Mouse (Mus musculus): ENCODE data around the gene Rps29. TPM values are rescaled to one million over a fixed set of nuclear protein-coding genes. Genes with fewer than 3 reads are reported as not detected.
A peak's percentile ranks its signal among the peaks of the same experiment; 100 is the strongest.
"Not testable (repeated sequence)": the region's sequence is repeated elsewhere in the genome, so short reads cannot be mapped to it uniquely, and the experiment has no call there.

Gene Rps29
- 1,025 and 1,436 TPM in 2 replicates for polyA plus RNA-seq (2011; ENCODE audit: insufficient read depth, insufficient read length, low replicate concordance, missing spikeins)

- not testable (repeated sequence) for H3K4me1 ChIP-seq (ENCODE audit: control insufficient read depth, insufficient read depth, low read length)
- peak; percentile 61 for TF ChIP-seq POLR2A (IDR thresholded peaks at IDR 0.05; ENCODE audit: borderline replicate concordance, control insufficient read depth, low read depth, low read length)
- Histone ChIP-seq H3K4me3 (replicated peaks; ENCODE audit: control insufficient read depth, low read depth, low read length) (peak within 1 kb of the TSS; percentile 93), H3K27ac (ENCODE audit: control insufficient read depth, insufficient read depth, low read depth, low read length, poor library complexity) (peak within 1 kb of the TSS; percentile 93)
- under 1% methylated on average over 58 of the region's 68 CpGs for WGBS
Measured at GRCm38 (mm10) chr12:69158765-69159577, at the start of gene Rps29. Gene Rps29 (minus strand): TSS chr12:69159186.

GRCm38 (mm10) chr12:69208520-69208919 lies 49.5 kb upstream of the Rps29 start:
- 79% methylated on average over 2 of the region's 2 CpGs for WGBS
- no peak overlapping the region for H3K4me3 ChIP-seq (replicated peaks; ENCODE audit: control insufficient read depth, low read depth, low read length)
- H3K27ac ChIP-seq (ENCODE audit: control insufficient read depth, insufficient read depth, low read depth, low read length, poor library complexity) = no peak overlapping the region
- no peaks in the 10 kb centered on the region for H3K4me1 ChIP-seq (ENCODE audit: control insufficient read depth, insufficient read depth, low read length)
- TF ChIP-seq CTCF (IDR thresholded peaks at IDR 0.05; ENCODE audit: control insufficient read depth, insufficient read depth, low read length) (no peak), POLR2A (IDR thresholded peaks at IDR 0.05; ENCODE audit: borderline replicate concordance, control insufficient read depth, low read depth, low read length) (no peak)

GRCm38 (mm10) chr12:69207926-69208325 lies 48.9 kb upstream of the Rps29 start:
- WGBS = 95% methylated on average over 7 of the region's 7 CpGs
- TF ChIP-seq CTCF (IDR thresholded peaks at IDR 0.05; ENCODE audit: control insufficient read depth, insufficient read depth, low read length) (no peak), POLR2A (IDR thresholded peaks at IDR 0.05; ENCODE audit: borderline replicate concordance, control insufficient read depth, low read depth, low read length) (no peak)
- H3K4me1 ChIP-seq (ENCODE audit: control insufficient read depth, insufficient read depth, low read length) = no peaks in the 10 kb centered on the region
- H3K4me3 ChIP-seq (replicated peaks; ENCODE audit: control insufficient read depth, low read depth, low read length) = no peak overlapping the region
- H3K27ac ChIP-seq (ENCODE audit: control insufficient read depth, insufficient read depth, low read depth, low read length, poor library complexity) = no peak overlapping the region

GRCm38 (mm10) chr12:69207396-69207795 lies 48.4 kb upstream of the Rps29 start:
- WGBS = 89% methylated on average over 8 of the region's 8 CpGs
- TF ChIP-seq POLR2A (IDR thresholded peaks at IDR 0.05; ENCODE audit: borderline replicate concordance, control insufficient read depth, low read depth, low read length) = no peak
- TF ChIP-seq CTCF (IDR thresholded peaks at IDR 0.05; ENCODE audit: control insufficient read depth, insufficient read depth, low read length) = no peak
- Histone ChIP-seq H3K4me3 (replicated peaks; ENCODE audit: control insufficient read depth, low read depth, low read length) (no peak overlapping the region), H3K27ac (ENCODE audit: control insufficient read depth, insufficient read depth, low read depth, low read length, poor library complexity) (no peak overlapping the region), H3K4me1 (ENCODE audit: control insufficient read depth, insufficient read depth, low read length) (no peaks in the 10 kb centered on the region)

GRCm38 (mm10) chr12:69204052-69204833 lies 45.3 kb upstream of the Rps29 start, which contains the start of gene Gm49384:
Gene Gm49384 (minus strand): TSS chr12:69204267.
- TF ChIP-seq POLR2A (IDR thresholded peaks at IDR 0.05; ENCODE audit: borderline replicate concordance, control insufficient read depth, low read depth, low read length) (no peak), CTCF (IDR thresholded peaks at IDR 0.05; ENCODE audit: control insufficient read depth, insufficient read depth, low read length) (no peak)
- Histone ChIP-seq H3K27ac (ENCODE audit: control insufficient read depth, insufficient read depth, low read depth, low read length, poor library complexity) (no peak within 1 kb of the TSS), H3K4me1 (ENCODE audit: control insufficient read depth, insufficient read depth, low read length) (no peaks in the 10 kb centered on the region), H3K4me3 (replicated peaks; ENCODE audit: control insufficient read depth, low read depth, low read length) (no peak within 1 kb of the TSS)
- 88% methylated on average over 16 of the region's 16 CpGs for WGBS

GRCm38 (mm10) chr12:69198985-69199384 lies 40.0 kb upstream of the Rps29 start:
- no peak overlapping the region for H3K27ac ChIP-seq (ENCODE audit: control insufficient read depth, insufficient read depth, low read depth, low read length, poor library complexity)
- H3K4me1 ChIP-seq (ENCODE audit: control insufficient read depth, insufficient read depth, low read length) = no peaks in the 10 kb centered on the region; the same call in 1 of the 2 replicates
- no peak overlapping the region for H3K4me3 ChIP-seq (replicated peaks; ENCODE audit: control insufficient read depth, low read depth, low read length)
- TF ChIP-seq CTCF (IDR thresholded peaks at IDR 0.05; ENCODE audit: control insufficient read depth, insufficient read depth, low read length) (no peak), POLR2A (IDR thresholded peaks at IDR 0.05; ENCODE audit: borderline replicate concordance, control insufficient read depth, low read depth, low read length) (no peak)

- TF ChIP-seq POLR2A (IDR thresholded peaks at IDR 0.05; ENCODE audit: borderline replicate concordance, control insufficient read depth, low read depth, low read length) (no peak), CTCF (IDR thresholded peaks at IDR 0.05; ENCODE audit: control insufficient read depth, insufficient read depth, low read length) (no peak)
- 1% methylated on average over 18 of the region's 18 CpGs for WGBS
- Histone ChIP-seq H3K4me1 (ENCODE audit: control insufficient read depth, insufficient read depth, low read length) (no peaks in the 10 kb centered on the region; the same call in 1 of the 2 replicates), H3K27ac (ENCODE audit: control insufficient read depth, insufficient read depth, low read depth, low read length, poor library complexity) (peak within 1 kb of the TSS; percentile 98), H3K4me3 (replicated peaks; ENCODE audit: control insufficient read depth, low read depth, low read length) (peak within 1 kb of the TSS; percentile 98)
Measured at GRCm38 (mm10) chr12:69198164-69198535, 39.2 kb upstream of the Rps29 start, which contains the start of gene Dnaaf2. Gene Dnaaf2 (minus strand): TSS chr12:69198429.
